Mouse (Mus musculus) layer of hippocampus, adult 18-20 months (tissue): ENCODE results near the gene Gm10681. TPM values are rescaled to one million over a fixed set of nuclear protein-coding genes. Genes with fewer than 3 reads are reported as not detected.
A peak's percentile ranks its signal among the peaks of the same experiment; 100 is the strongest.
"Not testable (repeated sequence)": the region's sequence is repeated elsewhere in the genome, so short reads cannot be mapped to it uniquely, and the experiment has no call there.

Experiments
- DNase-seq, 2 experiments: peaks; one replicate each; pipeline ENCODE4 v3.0.0; 2022; ENCODE audit warnings: low spot score in 2 of 2
- long read RNA-seq: library from polyadenylated mRNA; stranded (forward); transcript quantifications from one replicate; pipeline ENCODE4 v2.0.0, GENCODE M21; 2021
- total RNA-seq, 2 experiments: library from RNA; stranded (reverse); gene quantifications; 2 replicates each; pipeline ENCODE4 v1.2.3; 2021

Gm10681 gene
- total RNA-seq = not detected
- long read RNA-seq = 0 reads

GRCm38 (mm10) chr3:98588707-98589106 lies at the start of gene Gm10681:
Gm10681 (minus strand) TSS chr3:98588807.
- DNase-seq = no peak

- no peak for DNase-seq
Measured at GRCm38 (mm10) chr3:98635145-98635544, 46.5 kb upstream of the Gm10681 start.

GRCm38 (mm10) chr3:98630152-98630551 lies 41.5 kb upstream of the Gm10681 start, which contains the start of gene Hsd3b5:
Hsd3b5 (minus strand) TSS chr3:98630252.
- DNase-seq = no peak

GRCm38 (mm10) chr3:98629633-98630032 lies 41.0 kb upstream of the Gm10681 start:
- DNase-seq = no peak

GRCm38 (mm10) chr3:98616786-98617185 lies 28.2 kb upstream of the Gm10681 start:
- DNase-seq = not testable (repeated sequence)

- DNase-seq = not testable (repeated sequence)
Measured at GRCm38 (mm10) chr3:98616244-98616643, 27.6 kb upstream of the Gm10681 start.

GRCm38 (mm10) chr3:98614406-98614927 lies 25.9 kb upstream of the Gm10681 start:
- not testable (repeated sequence) for DNase-seq

GRCm38 (mm10) chr3:98613963-98614362 lies 25.4 kb upstream of the Gm10681 start:
- no peak for DNase-seq

- not testable (repeated sequence) for DNase-seq
Measured at GRCm38 (mm10) chr3:98613540-98613939, 24.9 kb upstream of the Gm10681 start.

GRCm38 (mm10) chr3:98587721-98588120 lies 886 bp downstream of the Gm10681 start:
- DNase-seq = no peak

GRCm38 (mm10) chr3:98582622-98583021 lies 6.0 kb downstream of the Gm10681 start:
- not testable (repeated sequence) for DNase-seq

GRCm38 (mm10) chr3:98582202-98582601 lies 6.4 kb downstream of the Gm10681 start:
- not testable (repeated sequence) for DNase-seq

- DNase-seq = peak; percentile 66 to 78
Measured at GRCm38 (mm10) chr3:98581024-98581423, 7.6 kb downstream of the Gm10681 start.

GRCm38 (mm10) chr3:98567717-98568116 lies 20.9 kb downstream of the Gm10681 start:
- DNase-seq = not testable (repeated sequence)

GRCm38 (mm10) chr3:98564894-98565293 lies 23.7 kb downstream of the Gm10681 start:
- not testable (repeated sequence) for DNase-seq

GRCm38 (mm10) chr3:98563831-98564230 lies 24.8 kb downstream of the Gm10681 start:
- DNase-seq = not testable (repeated sequence)

GRCm38 (mm10) chr3:98560711-98561110 lies 27.9 kb downstream of the Gm10681 start:
- DNase-seq = not testable (repeated sequence)

- DNase-seq = not testable (repeated sequence)
Measured at GRCm38 (mm10) chr3:98550832-98551231, 37.8 kb downstream of the Gm10681 start.

GRCm38 (mm10) chr3:98550215-98550614 lies 38.4 kb downstream of the Gm10681 start:
- DNase-seq = not testable (repeated sequence)

- DNase-seq = not testable (repeated sequence)
Measured at GRCm38 (mm10) chr3:98548495-98548894, 40.1 kb downstream of the Gm10681 start.

GRCm38 (mm10) chr3:98547641-98548040 lies 41.0 kb downstream of the Gm10681 start:
- DNase-seq = not testable (repeated sequence)

- not testable (repeated sequence) for DNase-seq
Measured at GRCm38 (mm10) chr3:98524978-98525377, 63.6 kb downstream of the Gm10681 start.

- not testable (repeated sequence) for DNase-seq
Measured at GRCm38 (mm10) chr3:98524552-98524951, 64.1 kb downstream of the Gm10681 start.
